Mouse (Mus musculus): ENCODE results near the gene Adamts15.

DNA sequence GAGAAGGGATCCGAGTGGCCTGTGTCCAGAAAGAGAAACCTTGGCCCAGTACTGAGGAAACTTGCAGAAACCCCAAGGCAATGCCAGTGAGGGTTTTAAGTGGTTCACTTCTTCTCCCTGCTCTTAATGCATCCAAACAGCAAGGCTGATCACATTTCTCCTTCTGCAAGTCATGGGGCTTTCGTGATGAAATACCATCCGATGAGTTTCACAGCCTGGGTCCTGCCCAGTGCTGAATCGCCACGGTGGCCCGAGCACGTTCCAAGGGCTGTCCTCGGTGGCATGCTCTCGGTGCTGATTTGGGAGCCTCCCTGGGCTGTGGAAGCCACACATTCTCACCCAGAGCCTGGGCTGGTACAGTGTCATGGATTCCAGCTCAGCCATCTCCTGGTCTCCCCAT is 33.0 kb upstream of the Adamts15 start:
- TF ChIP-seq CTCF (IDR thresholded peaks at IDR 0.05; ENCODE audit: low read depth) (no peak), EP300 (IDR thresholded peaks at IDR 0.05; ENCODE audit: low read depth) (no peak)

All from liver, embryonic 14.5 days (tissue).